Mouse (Mus musculus) hindbrain, embryonic 14.5 days (tissue): Measurements from ENCODE around the gene Apopt1. TPM values are rescaled to one million over a fixed set of nuclear protein-coding genes. Genes with fewer than 3 reads are reported as not detected.
"Not testable (repeated sequence)": the region's sequence is repeated elsewhere in the genome, so short reads cannot be mapped to it uniquely, and the experiment has no call there.

Experiments
- ATAC-seq: fragments of 200-750 bp; cut with Nextera tagmentation; 2 replicates; pipeline ENCODE4 v1.8.0; 2017; ENCODE audit warnings: moderate number of reproducible peaks, mild to moderate bottlenecking, moderate TSS enrichment, moderate library complexity; ENCODE audit not compliant: low FRiP score
- DNase-seq: peaks from one replicate; pipeline ENCODE4 v3.0.0-alpha.2; 2015; ENCODE audit warnings: low spot score
- H3K27ac ChIP-seq: fragments of 300-500 bp; sonication (generic); 2 replicates; pipeline ENCODE4 v1.5.1; 2014; ENCODE audit warnings: mild to moderate bottlenecking, moderate library complexity
- H3K27me3 ChIP-seq: fragments of 300-500 bp; sonication (generic); 2 replicates; pipeline ENCODE4 v1.6.1; 2014; ENCODE audit warnings: mild to moderate bottlenecking, low read length, mixed read lengths; ENCODE audit not compliant: control insufficient read depth, insufficient read depth
- H3K36me3 ChIP-seq: fragments of 300-500 bp; sonication (generic); replicated peaks from 2 replicates; pipeline ENCODE4 v1.6.1; 2014; ENCODE audit not compliant: control insufficient read depth, insufficient read depth
- H3K4me1 ChIP-seq: fragments of 300-500 bp; sonication (generic); replicated peaks from 2 replicates; pipeline ENCODE4 v1.6.1; 2014; ENCODE audit warnings: antibody characterized with exemption, low read length, mixed read lengths; ENCODE audit not compliant: control insufficient read depth, insufficient read depth
- H3K4me2 ChIP-seq: fragments of 300-500 bp; sonication (generic); replicated peaks from 2 replicates; pipeline ENCODE4 v1.6.1; 2014; ENCODE audit warnings: mild to moderate bottlenecking, moderate library complexity
- H3K4me3 ChIP-seq: fragments of 300-500 bp; sonication (generic); replicated peaks from 2 replicates; pipeline ENCODE4 v1.5.1; 2014; ENCODE audit warnings: mild to moderate bottlenecking, low read length
- H3K9ac ChIP-seq: fragments of 300-500 bp; sonication (generic); 2 replicates; pipeline ENCODE4 v1.6.1; 2014
- H3K9me3 ChIP-seq: fragments of 300-500 bp; sonication (generic); 2 replicates; pipeline ENCODE4 v1.6.1; 2016; ENCODE audit warnings: low read length; ENCODE audit not compliant: control insufficient read depth
- whole genome bisulfite sequencing: fragments of 180-500 bp; shearing (Covaris S2); extraction: QIAGEN DNeasy Blood & Tissue Kit; methylation state at CpG from one replicate; pipeline ENCODE4 v1.1.7; 2014; 5-methylcytosine and 5-hydroxymethylcytosine counted together
- polyA plus RNA-seq: library from polyadenylated mRNA; unstranded; fragments of >200 nt; fragmentation: Nextera tagmentation; extraction: Ambion mirVana; gene quantifications from 2 replicates; pipeline ENCODE4 v1.2.1, GENCODE M21; 2014

Apopt1 gene
- polyA plus RNA-seq, 1 experiment from 2014 or later, result 61.4 TPM

- no peak for ATAC-seq
- Histone ChIP-seq H3K27me3 (no peaks in the 10 kb centered on the region), H3K36me3 (peaks cover 60% of the 10 kb centered on the region), H3K9me3 (no peaks in the 10 kb centered on the region), H3K4me3 (no peak overlapping the region), H3K4me2 (no peak overlapping the region), H3K27ac (no peak overlapping the region), H3K4me1 (peaks cover 2% of the 10 kb centered on the region; the same call in 1 of the 2 replicates), H3K9ac (no peak overlapping the region)
- no peak for DNase-seq
- 95% methylated on average over 1 of the region's 1 CpGs for WGBS
These were observed 14.9 kb downstream of the Apopt1 start for GRCm38 (mm10) chr12:111727956-111728355.

GRCm38 (mm10) chr12:111731822-111732807 lies 19.1 kb downstream of the Apopt1 start:
- peak; percentile 94 for DNase-seq
- H3K36me3 ChIP-seq, result peaks cover 33% of the 10 kb centered on the region
- 30% methylated on average over 30 of the region's 30 CpGs for WGBS
- no peaks in the 10 kb centered on the region for H3K27me3 ChIP-seq
- peak overlapping the region; percentile 14; the same call in 1 of the 2 replicates for H3K4me3 ChIP-seq
- peak; percentile 94 for ATAC-seq
- peak overlapping the region; percentile 43; the same call in 1 of the 2 replicates for H3K9ac ChIP-seq
- no peaks in the 10 kb centered on the region; the same call in 1 of the 2 replicates for H3K4me1 ChIP-seq
- peak overlapping the region; percentile 40 for H3K4me2 ChIP-seq
- no peaks in the 10 kb centered on the region for H3K9me3 ChIP-seq
- H3K27ac ChIP-seq, result peak overlapping the region; percentile 39; the same call in 1 of the 2 replicates

DNA sequence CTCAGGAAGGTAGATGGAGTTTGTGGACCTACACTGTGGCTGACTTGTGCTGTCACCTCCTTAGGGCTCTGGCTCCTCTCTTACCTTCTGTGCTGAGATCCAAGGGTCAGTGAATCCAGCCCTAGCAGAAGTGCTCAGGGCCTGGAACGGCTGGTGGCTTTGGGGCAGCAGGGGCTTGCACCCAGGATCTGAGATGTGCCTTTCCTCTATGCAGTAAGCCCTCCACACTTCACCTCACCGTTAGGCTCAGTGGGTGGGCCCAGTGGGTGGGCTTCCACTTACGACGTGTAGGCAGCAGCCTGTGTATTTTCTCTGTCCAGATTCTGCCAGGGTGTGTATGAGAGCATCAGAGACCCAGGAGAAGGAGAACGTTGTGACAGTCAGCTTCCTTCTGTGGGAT lies 19.9 kb downstream of the Apopt1 start:
- Histone ChIP-seq H3K27ac (no peak overlapping the region), H3K4me1 (no peaks in the 10 kb centered on the region; the same call in 1 of the 2 replicates), H3K4me3 (no peak overlapping the region), H3K9ac (no peak overlapping the region), H3K9me3 (no peaks in the 10 kb centered on the region), H3K27me3 (no peaks in the 10 kb centered on the region), H3K36me3 (peaks cover 24% of the 10 kb centered on the region), H3K4me2 (no peak overlapping the region)
- ATAC-seq, result peak; percentile 44; the same call in 1 of the 2 replicates
- DNase-seq, result no peak
- 63% methylated on average over 5 of the region's 5 CpGs for WGBS

- H3K27me3 ChIP-seq, result no peaks in the 10 kb centered on the region
- DNase-seq (no peak), ATAC-seq (no peak)
- no peak overlapping the region for H3K27ac ChIP-seq
- no peak overlapping the region for H3K4me3 ChIP-seq
- H3K4me2 ChIP-seq, result no peak overlapping the region
- peaks cover 8% of the 10 kb centered on the region; the same call in 1 of the 2 replicates for H3K36me3 ChIP-seq
- WGBS, result 89% methylated on average over 3 of the region's 3 CpGs
- H3K9ac ChIP-seq, result no peak overlapping the region
- no peaks in the 10 kb centered on the region for H3K9me3 ChIP-seq
- no peaks in the 10 kb centered on the region; the same call in 1 of the 2 replicates for H3K4me1 ChIP-seq
These were observed 21.9 kb downstream of the Apopt1 start for GRCm38 (mm10) chr12:111734912-111735311.

GRCm38 (mm10) chr12:111736676-111737075 lies 23.6 kb downstream of the Apopt1 start:
- not testable (repeated sequence) for H3K4me3 ChIP-seq, H3K27me3 ChIP-seq, H3K9me3 ChIP-seq, H3K4me2 ChIP-seq, H3K9ac ChIP-seq, H3K4me1 ChIP-seq, H3K27ac ChIP-seq, ATAC-seq, H3K36me3 ChIP-seq, DNase-seq
- 91% methylated on average over 8 of the region's 8 CpGs for WGBS

- Histone ChIP-seq H3K27ac (no peak overlapping the region), H3K4me3 (no peak overlapping the region), H3K27me3 (no peaks in the 10 kb centered on the region), H3K36me3 (no peaks in the 10 kb centered on the region), H3K9me3 (no peaks in the 10 kb centered on the region), H3K9ac (no peak overlapping the region), H3K4me1 (no peaks in the 10 kb centered on the region; the same call in 1 of the 2 replicates), H3K4me2 (no peak overlapping the region)
- 51% methylated on average over 9 of the region's 9 CpGs for WGBS
- no peak for DNase-seq
- ATAC-seq, result no peak
These were observed 24.3 kb downstream of the Apopt1 start for GRCm38 (mm10) chr12:111737370-111737769.

GRCm38 (mm10) chr12:111738754-111739153 lies 25.7 kb downstream of the Apopt1 start:
- 8% methylated on average over 3 of the region's 3 CpGs for WGBS

DNA sequence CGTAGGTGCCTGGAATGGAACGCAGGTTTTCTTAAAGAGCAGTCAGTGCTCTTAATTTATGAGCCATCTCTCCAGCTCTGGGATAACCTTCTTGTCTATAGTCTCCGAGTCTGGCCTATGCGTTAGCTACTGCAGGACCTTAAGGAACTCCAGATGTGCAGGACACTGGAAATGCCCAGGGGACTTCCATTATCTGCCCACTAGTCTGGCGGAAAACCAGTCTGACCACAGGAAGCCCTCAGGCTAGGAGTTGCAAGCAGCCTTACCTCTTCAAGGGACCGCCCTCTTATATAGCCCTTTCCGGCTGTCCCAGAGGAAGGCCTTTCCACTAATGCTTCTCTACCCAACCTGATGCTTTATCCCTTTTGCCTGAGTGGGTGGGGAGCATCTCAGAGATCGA lies 28.3 kb downstream of the Apopt1 start:
- DNase-seq (no peak), ATAC-seq (no peak)
- Histone ChIP-seq H3K9ac (no peak overlapping the region), H3K27ac (no peak overlapping the region), H3K9me3 (no peaks in the 10 kb centered on the region), H3K27me3 (no peaks in the 10 kb centered on the region), H3K4me2 (no peak overlapping the region), H3K4me3 (no peak overlapping the region), H3K36me3 (no peaks in the 10 kb centered on the region), H3K4me1 (0 out of 2 replicates have a peak, but pooled peaks cover 3% of the 10 kb centered on the region)
- 83% methylated on average over 8 of the region's 8 CpGs for whole genome bisulfite sequencing

More at GRCm38 (mm10) chr12:111738754-111739153, 25.7 kb downstream of the Apopt1 start:
- no peaks in the 10 kb centered on the region for H3K9me3 ChIP-seq
- H3K4me1 ChIP-seq, result no peaks in the 10 kb centered on the region
- no peak overlapping the region for H3K4me3 ChIP-seq
- H3K27ac ChIP-seq, result no peak overlapping the region
- no peaks in the 10 kb centered on the region for H3K36me3 ChIP-seq
- H3K4me2 ChIP-seq, result no peak overlapping the region
- DNase-seq (no peak), ATAC-seq (no peak)
- H3K9ac ChIP-seq, result no peak overlapping the region
- no peaks in the 10 kb centered on the region for H3K27me3 ChIP-seq

DNA sequence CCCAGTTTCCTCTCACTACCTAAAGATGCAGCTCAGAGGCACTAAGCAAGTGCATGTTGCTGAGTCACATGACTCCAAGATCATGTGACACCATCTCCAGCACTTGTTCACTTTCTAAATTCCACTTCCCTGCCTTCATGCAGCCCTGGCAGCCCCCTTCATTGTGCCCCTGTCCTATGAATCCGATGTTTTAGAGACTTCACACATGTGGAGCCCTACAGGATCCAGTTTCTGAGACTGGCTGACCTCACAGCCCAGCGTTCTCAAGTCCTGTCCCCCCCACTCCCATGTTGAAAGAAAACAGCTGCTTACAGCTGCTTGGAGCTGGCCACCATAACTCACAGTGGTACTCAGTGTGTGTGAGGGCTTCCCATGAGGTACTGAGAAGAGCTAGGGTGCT lies 30.4 kb downstream of the Apopt1 start:
- Histone ChIP-seq H3K36me3 (no peaks in the 10 kb centered on the region), H3K4me1 (0 out of 2 replicates have a peak, but pooled peaks cover 3% of the 10 kb centered on the region), H3K4me2 (no peak overlapping the region), H3K27ac (no peak overlapping the region), H3K9ac (no peak overlapping the region), H3K9me3 (no peaks in the 10 kb centered on the region), H3K4me3 (no peak overlapping the region), H3K27me3 (no peaks in the 10 kb centered on the region)
- no peak for ATAC-seq
- 89% methylated on average over 2 of the region's 2 CpGs for WGBS
- no peak for DNase-seq
